Mouse (Mus musculus) embryo, embryonic 9.5 days (tissue): Measurements from ENCODE around the gene Cacna1g.

Experiments used
- DNase-seq: peaks from one replicate; pipeline ENCODE4 v3.0.0-alpha.2; 2017; ENCODE audit errors: extremely low spot score

Cacna1g gene

DNA sequence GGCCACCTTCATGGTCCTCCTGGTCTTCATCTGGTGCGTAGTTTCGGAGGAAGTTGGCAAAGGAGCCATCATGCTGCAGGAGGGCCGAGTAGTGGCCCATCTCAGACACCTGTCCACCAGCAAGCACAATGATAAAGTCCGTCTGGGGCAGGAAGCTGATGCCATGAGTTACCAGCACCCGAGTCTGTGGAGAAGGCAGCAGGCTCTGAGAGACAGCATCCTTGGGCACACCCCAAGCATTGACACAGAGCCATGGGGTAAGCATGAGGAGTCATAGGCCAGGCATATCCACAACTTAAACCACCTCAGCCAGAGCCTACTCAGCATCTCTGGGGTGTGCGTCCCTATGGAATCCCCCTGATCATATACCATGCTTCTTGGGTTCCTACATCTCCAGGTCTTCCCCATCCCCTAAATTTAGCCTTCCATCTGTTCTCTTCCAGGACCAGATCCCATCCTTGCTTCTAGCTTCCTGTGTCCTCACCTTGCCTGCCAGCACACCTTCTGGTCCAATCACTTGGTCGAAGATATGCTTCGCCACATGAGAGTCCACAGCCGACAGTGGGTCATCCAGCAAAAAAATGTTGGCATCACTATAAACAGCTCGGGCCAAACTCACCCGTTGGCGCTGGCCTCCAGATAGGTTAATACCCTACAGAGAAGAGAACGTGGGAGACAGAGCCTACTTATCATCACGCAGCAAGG lies 112.7 kb downstream of the Cacna1g start:
- no peak for DNase-seq

DNA sequence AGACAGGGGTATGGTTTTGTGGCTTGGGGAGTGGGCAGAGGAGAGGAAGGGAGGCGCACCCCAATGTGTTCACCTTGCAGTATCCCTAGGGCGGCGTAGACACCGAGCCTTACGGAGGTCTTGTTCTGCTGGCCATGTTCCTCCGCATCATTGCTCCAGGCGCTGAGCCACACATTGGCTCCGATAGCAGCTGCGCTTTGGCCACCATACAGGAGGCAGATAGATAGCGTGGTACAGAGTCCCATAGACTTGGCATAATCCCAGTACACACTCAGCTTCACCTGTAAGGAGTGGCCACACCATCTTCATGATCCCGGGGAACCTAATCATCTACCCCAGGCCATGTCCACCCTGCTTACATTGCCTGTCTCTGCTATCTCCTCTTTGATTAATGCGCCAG lies 114.8 kb downstream of the Cacna1g start:
- no peak for DNase-seq
